Mouse (Mus musculus): Measurements from ENCODE around the gene Hspa4. TPM values are rescaled to one million over a fixed set of nuclear protein-coding genes. Genes with fewer than 3 reads are reported as not detected.

Hspa4 gene
- polyA plus RNA-seq, 1 experiment from 2014 or later: 91.2 TPM

Other genes starting within 250 kb of the Hspa4 start
- 22.6 and 26.0 TPM in 2 replicates for gene Zcchc10, start 24.2 kb upstream of the Hspa4 start, polyA plus RNA-seq (2016; fragmentation: Nextera tagmentation; extraction: Ambion mirVana)
- 36.6 and 48.9 TPM in 2 replicates for gene Aff4, start 50.4 kb upstream of the Hspa4 start, polyA plus RNA-seq (2016; fragmentation: Nextera tagmentation; extraction: Ambion mirVana)
- gene Leap2, start 122.7 kb upstream of the Hspa4 start, polyA plus RNA-seq (2016; fragmentation: Nextera tagmentation; extraction: Ambion mirVana): 0.34 TPM in 1 of 2 replicates, not detected in the other
- gene Uqcrq, start 130.4 kb upstream of the Hspa4 start, polyA plus RNA-seq (2016; fragmentation: Nextera tagmentation; extraction: Ambion mirVana): 548 and 642 TPM in 2 replicates
- gene Gdf9, start 130.6 kb upstream of the Hspa4 start, polyA plus RNA-seq (2016; fragmentation: Nextera tagmentation; extraction: Ambion mirVana): 2.6 and 2.9 TPM in 2 replicates
- gene Gm10447, start 156.7 kb upstream of the Hspa4 start, polyA plus RNA-seq (2016; fragmentation: Nextera tagmentation; extraction: Ambion mirVana): not detected in 2 replicates
- 1.8 and 2.0 TPM in 2 replicates for gene Shroom1, start 156.7 kb upstream of the Hspa4 start, polyA plus RNA-seq (2016; fragmentation: Nextera tagmentation; extraction: Ambion mirVana)
- not detected in 2 replicates for gene Gm9837, start 170.0 kb upstream of the Hspa4 start, polyA plus RNA-seq (2016; fragmentation: Nextera tagmentation; extraction: Ambion mirVana)
- not detected in 2 replicates for gene Gm9945, start 179.7 kb upstream of the Hspa4 start, polyA plus RNA-seq (2016; fragmentation: Nextera tagmentation; extraction: Ambion mirVana)
- 0.26 and 0.44 TPM in 2 replicates for gene Sowaha, start 179.8 kb upstream of the Hspa4 start, polyA plus RNA-seq (2016; fragmentation: Nextera tagmentation; extraction: Ambion mirVana)
- gene Sept8, start 218.8 kb upstream of the Hspa4 start, polyA plus RNA-seq (2016; fragmentation: Nextera tagmentation; extraction: Ambion mirVana): 14.8 and 15.6 TPM in 2 replicates

All from hindbrain, embryonic 10.5 days (tissue).